Mouse (Mus musculus) MEL (cell line): ENCODE results near the gene Neil1. TPM values are rescaled to one million over a fixed set of nuclear protein-coding genes. Genes with fewer than 3 reads are reported as not detected.
A peak's percentile ranks its signal among the peaks of the same experiment; 100 is the strongest.

Experiments used
- DNase-seq: peaks from one replicate; pipeline ENCODE4 v3.0.0; 2011; ENCODE audit warnings: low read depth, low spot score
- H3K27ac ChIP-seq: 2 replicates; pipeline ENCODE4 v1.5.1; 2012; ENCODE audit warnings: low read depth, mild to moderate bottlenecking, control low read depth, low read length, moderate library complexity; ENCODE audit not compliant: control insufficient read depth
- H3K27me3 ChIP-seq, 2 experiments: fragments of 150-350 bp in 1 of 2; sonication (generic) in 1 of 2; 2 replicates each; pipeline ENCODE4 v1.6.1; 2012; ENCODE audit warnings: low read length in 2 of 2, mild to moderate bottlenecking in 2 of 2, improper control_type of control experiment in 1 of 2, moderate library complexity in 1 of 2; ENCODE audit not compliant: insufficient read depth in 2 of 2, control insufficient read depth in 1 of 2
- H3K36me3 ChIP-seq, 2 experiments: 2 replicates each; pipeline ENCODE4 v1.6.1; 2012 to 2014; ENCODE audit warnings: low read length in 2 of 2, improper control_type of control experiment in 1 of 2, inconsistent platforms in 1 of 2, mild to moderate bottlenecking in 1 of 2; ENCODE audit not compliant: insufficient read depth in 2 of 2, control insufficient read depth in 1 of 2
- H3K4me1 ChIP-seq, 2 experiments: fragments of 150-350 bp in 1 of 2; sonication (generic) in 1 of 2; 2 replicates each; pipeline ENCODE4 v1.6.1; 2012; ENCODE audit warnings: low read length in 2 of 2, improper control_type of control experiment in 1 of 2, mild to moderate bottlenecking in 1 of 2; ENCODE audit not compliant: insufficient read depth in 2 of 2, control insufficient read depth in 1 of 2
- H3K4me3 ChIP-seq, 2 experiments: fragments of 150-350 bp in 1 of 2; sonication (generic) in 1 of 2; 2 replicates each; pipeline ENCODE4 v1.5.1; 2012; ENCODE audit warnings: low read depth in 2 of 2, low read length in 2 of 2, mild to moderate bottlenecking in 2 of 2, moderate library complexity in 2 of 2, control low read depth in 1 of 2, improper control_type of control experiment in 1 of 2; ENCODE audit not compliant: control insufficient read depth in 1 of 2, insufficient read depth in 1 of 2
- H3K79me2 ChIP-seq: 2 replicates; pipeline ENCODE4 v1.6.1; 2012; ENCODE audit warnings: mild to moderate bottlenecking, low read length, moderate library complexity; ENCODE audit not compliant: control insufficient read depth, poor library complexity, insufficient read depth
- H3K9ac ChIP-seq: 2 replicates; pipeline ENCODE4 v1.6.1; 2012; ENCODE audit warnings: low read depth, mild to moderate bottlenecking, control low read depth, low read length, moderate library complexity; ENCODE audit not compliant: control insufficient read depth, poor library complexity, severe bottlenecking
- H3K9me3 ChIP-seq: fragments of 150-350 bp; sonication (generic); replicated peaks from 2 replicates; pipeline ENCODE4 v1.6.1; 2012; ENCODE audit warnings: mild to moderate bottlenecking, low read length, improper control_type of control experiment, moderate library complexity; ENCODE audit not compliant: insufficient read depth
- BHLHE40 ChIP-seq: IDR thresholded peaks from 2 replicates; pipeline ENCODE4 v1.6.1; 2012; ENCODE audit warnings: low read depth, mild to moderate bottlenecking, inconsistent platforms, low read length, improper control_type of control experiment, borderline replicate concordance
- CHD1 ChIP-seq: IDR thresholded peaks from 2 replicates; pipeline ENCODE4 v1.6.1; 2012; ENCODE audit warnings: low read depth, mild to moderate bottlenecking, inconsistent platforms, low read length, improper control_type of control experiment
- CHD2 ChIP-seq: IDR thresholded peaks from 2 replicates; pipeline ENCODE4 v1.6.1; 2011; ENCODE audit warnings: low read length, improper control_type of control experiment
- E2F4 ChIP-seq: IDR thresholded peaks from 2 replicates; pipeline ENCODE4 v1.6.1; 2011; ENCODE audit warnings: low read depth, low read length, improper control_type of control experiment, borderline replicate concordance
- ELF1 ChIP-seq: IDR thresholded peaks from 2 replicates; pipeline ENCODE4 v1.6.1; 2014; ENCODE audit warnings: low read depth, mild to moderate bottlenecking, inconsistent platforms, low read length, improper control_type of control experiment, moderate library complexity
- EP300 ChIP-seq, 2 experiments: IDR thresholded peaks; 2 replicates each; pipeline ENCODE4 v1.6.1; 2011; ENCODE audit warnings: improper control_type of control experiment in 2 of 2, low read length in 2 of 2, low read depth in 1 of 2, mild to moderate bottlenecking in 1 of 2
- ETS1 ChIP-seq: IDR thresholded peaks from 2 replicates; pipeline ENCODE4 v1.6.1; 2012; ENCODE audit warnings: low read depth, mild to moderate bottlenecking, inconsistent platforms, low read length, improper control_type of control experiment, moderate library complexity
- GABPA ChIP-seq: IDR thresholded peaks from 2 replicates; pipeline ENCODE4 v1.6.1; 2012; ENCODE audit warnings: low read depth, mild to moderate bottlenecking, inconsistent platforms, low read length, improper control_type of control experiment, moderate library complexity
- GATA1 ChIP-seq: IDR thresholded peaks from 2 replicates; pipeline ENCODE4 v1.6.1; 2011; ENCODE audit warnings: low read depth, low read length, improper control_type of control experiment
- JUND ChIP-seq: IDR thresholded peaks from 2 replicates; pipeline ENCODE4 v1.6.1; 2011; ENCODE audit warnings: low read depth, mild to moderate bottlenecking, improper control_type of control experiment, low read length
- KAT2A ChIP-seq: conservative IDR thresholded peaks from 2 replicates; pipeline ENCODE4 v1.6.1; 2012; ENCODE audit warnings: low read depth, low read length, improper control_type of control experiment, inconsistent platforms
- MAFK ChIP-seq: IDR thresholded peaks from 2 replicates; pipeline ENCODE4 v1.6.1; 2011; ENCODE audit warnings: low read depth, mild to moderate bottlenecking, low read length, improper control_type of control experiment, borderline replicate concordance
- MAZ ChIP-seq: IDR thresholded peaks from 2 replicates; pipeline ENCODE4 v1.6.1; 2012; ENCODE audit warnings: low read depth, mild to moderate bottlenecking, inconsistent platforms, low read length, improper control_type of control experiment
- MEF2A ChIP-seq: IDR thresholded peaks from 2 replicates; pipeline ENCODE4 v1.6.1; 2014; ENCODE audit warnings: low read depth, mild to moderate bottlenecking, inconsistent platforms, low read length, improper control_type of control experiment; ENCODE audit not compliant: poor library complexity, insufficient replicate concordance, severe bottlenecking; ENCODE audit errors: extremely low read depth
- MXI1 ChIP-seq: IDR thresholded peaks from 2 replicates; pipeline ENCODE4 v1.6.1; 2011; ENCODE audit warnings: mild to moderate bottlenecking, low read depth, low read length, improper control_type of control experiment
- MYB ChIP-seq: IDR thresholded peaks from 2 replicates; pipeline ENCODE4 v1.6.1; 2011; ENCODE audit warnings: mild to moderate bottlenecking, low read depth, low read length, improper control_type of control experiment
- MYC ChIP-seq: IDR thresholded peaks from 2 replicates; pipeline ENCODE4 v1.6.1; 2011; ENCODE audit warnings: low read depth, mild to moderate bottlenecking, low read length, improper control_type of control experiment, moderate library complexity
- NELFE ChIP-seq: IDR thresholded peaks from 2 replicates; pipeline ENCODE4 v1.6.1; 2011; ENCODE audit warnings: low read depth, low read length, improper control_type of control experiment
- NRF1 ChIP-seq: IDR thresholded peaks from 2 replicates; pipeline ENCODE4 v1.6.1; 2014; ENCODE audit warnings: low read depth, mild to moderate bottlenecking, inconsistent platforms, low read length, improper control_type of control experiment, moderate library complexity; ENCODE audit not compliant: poor library complexity, insufficient read depth, severe bottlenecking
- POLR2A ChIP-seq, 2 experiments: IDR thresholded peaks; 2 replicates each; pipeline ENCODE4 v1.6.1; 2011 to 2012; ENCODE audit warnings: low read length in 2 of 2, mild to moderate bottlenecking in 2 of 2, control low read depth in 1 of 2, improper control_type of control experiment in 1 of 2, low read depth in 1 of 2, moderate library complexity in 1 of 2; ENCODE audit not compliant: control insufficient read depth in 1 of 2, insufficient read depth in 1 of 2, poor library complexity in 1 of 2
- POLR2AphosphoS5 ChIP-seq: IDR thresholded peaks from 2 replicates; pipeline ENCODE4 v1.6.1; 2012; ENCODE audit warnings: low read depth, borderline replicate concordance, mild to moderate bottlenecking, inconsistent platforms, low read length, moderate library complexity, mixed read lengths
- RAD21 ChIP-seq: IDR thresholded peaks from 2 replicates; pipeline ENCODE4 v1.6.1; 2011; ENCODE audit warnings: mild to moderate bottlenecking, low read depth, low read length, improper control_type of control experiment
- RCOR1 ChIP-seq: IDR thresholded peaks from 2 replicates; pipeline ENCODE4 v1.6.1; 2012; ENCODE audit warnings: low read depth, mild to moderate bottlenecking, inconsistent platforms, low read length, improper control_type of control experiment
- SIN3A ChIP-seq: IDR thresholded peaks from 2 replicates; pipeline ENCODE4 v1.6.1; 2012; ENCODE audit warnings: low read length, improper control_type of control experiment, inconsistent platforms
- SMC3 ChIP-seq: IDR thresholded peaks from 2 replicates; pipeline ENCODE4 v1.6.1; 2011; ENCODE audit warnings: low read depth, low read length, improper control_type of control experiment
- TAL1 ChIP-seq: IDR thresholded peaks from 2 replicates; pipeline ENCODE4 v1.6.1; 2012; ENCODE audit warnings: mild to moderate bottlenecking, inconsistent platforms, low read length, moderate library complexity, mixed read lengths
- TBP ChIP-seq: IDR thresholded peaks from 2 replicates; pipeline ENCODE4 v1.8.0; 2011; ENCODE audit warnings: low read depth, low read length, improper control_type of control experiment
- TCF12 ChIP-seq: IDR thresholded peaks from 2 replicates; pipeline ENCODE4 v1.6.1; 2014; ENCODE audit warnings: low read depth, mild to moderate bottlenecking, inconsistent platforms, low read length, improper control_type of control experiment, moderate library complexity
- UBTF ChIP-seq: IDR thresholded peaks from 2 replicates; pipeline ENCODE4 v1.6.1; 2012; ENCODE audit warnings: low read depth, mild to moderate bottlenecking, inconsistent platforms, low read length, improper control_type of control experiment, moderate library complexity, borderline replicate concordance; ENCODE audit not compliant: insufficient read depth
- USF1 ChIP-seq: IDR thresholded peaks from 2 replicates; pipeline ENCODE4 v1.6.1; 2014; ENCODE audit warnings: low read depth, mild to moderate bottlenecking, inconsistent platforms, low read length, improper control_type of control experiment, moderate library complexity
- USF2 ChIP-seq, 2 experiments: IDR thresholded peaks; 2 replicates each; pipeline ENCODE4 v1.6.1; 2011 to 2012; ENCODE audit warnings: improper control_type of control experiment in 2 of 2, low read length in 2 of 2, borderline replicate concordance in 1 of 2, inconsistent platforms in 1 of 2, low read depth in 1 of 2, mild to moderate bottlenecking in 1 of 2; ENCODE audit not compliant: insufficient read depth in 1 of 2
- ZC3H11A ChIP-seq: IDR thresholded peaks from 2 replicates; pipeline ENCODE4 v1.6.1; 2012; ENCODE audit warnings: low read depth, mild to moderate bottlenecking, inconsistent platforms, low read length, improper control_type of control experiment
- ZMIZ1 ChIP-seq: IDR thresholded peaks from 2 replicates; pipeline ENCODE4 v1.6.1; 2012; ENCODE audit warnings: low read depth, mild to moderate bottlenecking, inconsistent platforms, low read length, improper control_type of control experiment, moderate library complexity
- ZNF384 ChIP-seq: IDR thresholded peaks from 2 replicates; pipeline ENCODE4 v1.6.1; 2012; ENCODE audit warnings: low read depth, mild to moderate bottlenecking, inconsistent platforms, low read length, improper control_type of control experiment
- polyA plus RNA-seq, 2 experiments: library from polyadenylated mRNA; stranded (reverse) in 1 of 2; unstranded in 1 of 2; fragments of >175 nt in 1 of 2; fragments of >200 nt in 1 of 2; gene quantifications; 2 replicates each; pipeline versions ENCODE4 v1.2.1 to v1.2.4; 2012; ENCODE audit warnings: low replicate concordance in 2 of 2, low read depth in 1 of 2; ENCODE audit not compliant: insufficient read length in 2 of 2, insufficient read depth in 1 of 2, missing spikeins in 1 of 2
- total RNA-seq: library from RNA; depleted of rRNA; stranded (reverse); fragments of 300-350 nt; gene quantifications from 2 replicates; pipeline ENCODE4 v1.2.3, GENCODE M21; 2012

The Neil1 gene
- total and polyA plus RNA-seq, 3 experiments = 1.8 to 4.3 TPM; not detected in 1

DNA sequence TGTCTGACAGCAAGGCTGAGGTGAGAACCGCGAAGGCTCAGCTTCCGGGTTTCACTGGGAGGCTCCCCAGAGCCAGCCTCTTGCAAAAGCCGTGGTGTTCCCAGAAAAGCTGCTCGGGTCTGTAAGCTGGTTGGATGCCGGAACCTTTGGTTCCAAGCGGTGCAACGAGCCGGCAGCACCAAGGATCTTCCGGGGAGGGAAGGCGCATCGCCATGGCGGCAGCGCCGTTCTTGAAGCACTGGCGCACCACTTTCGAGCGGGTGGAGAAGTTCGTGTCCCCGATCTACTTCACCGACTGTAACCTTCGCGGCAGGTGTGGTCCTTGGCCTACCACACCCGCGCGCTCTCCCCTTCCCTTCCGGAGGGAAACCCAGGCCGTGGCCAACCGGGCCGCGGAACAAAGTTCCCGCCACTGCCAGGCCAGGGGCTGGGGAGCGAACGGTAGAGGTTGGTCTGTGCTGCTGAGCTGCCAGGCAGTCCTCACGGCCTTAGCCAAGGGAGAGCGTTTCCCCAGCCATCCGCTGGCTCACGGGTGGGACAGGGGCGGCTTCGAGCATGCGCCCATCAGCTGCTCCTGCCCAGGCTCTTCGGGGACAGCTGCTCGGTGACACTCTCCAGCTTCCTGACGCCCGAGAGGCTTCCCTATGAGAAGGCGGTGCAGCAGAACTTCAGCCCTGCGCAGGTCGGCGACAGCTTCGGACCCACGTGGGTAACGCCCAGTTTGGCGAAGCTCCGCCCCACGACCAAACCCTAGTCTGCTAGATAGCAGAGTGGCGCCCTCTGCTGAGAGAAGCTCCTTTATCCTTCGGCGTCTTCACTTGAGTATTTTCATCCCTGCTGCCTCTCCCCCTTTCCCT, 17.3 kb downstream of the Neil1 start, which contains the start of gene Man2c1:
Gene Man2c1 (plus strand): TSS at position 114 of the 857 bp plus-strand sequence.
- H3K9me3 ChIP-seq = no peaks in the 10 kb centered on the region
- DNase-seq = peak; percentile 98
- H3K27me3 ChIP-seq = no peaks in the 10 kb centered on the region
- peak within 1 kb of the TSS; percentile 79 to 95 for H3K4me3 ChIP-seq
- H3K79me2 ChIP-seq = peaks cover 9% of the 10 kb centered on the region
- peak within 1 kb of the TSS; percentile 98 for H3K27ac ChIP-seq
- peak within 1 kb of the TSS; percentile 97 for H3K9ac ChIP-seq
- H3K4me1 ChIP-seq = peaks cover 0 to 7% of the 10 kb centered on the region in 2 experiments; a peak in 3 of 4 replicates
- peaks cover 5 to 10% of the 10 kb centered on the region in 2 experiments for H3K36me3 ChIP-seq
- TF ChIP-seq ELF1 (peak; percentile 96), SIN3A (peak; percentile 78), ZNF384 (no peak), ETS1 (peak; percentile 32; the same call in 1 of the 2 replicates), RCOR1 (peak; percentile 17; the same call in 1 of the 2 replicates), SMC3 (peak; percentile 89), MAFK (no peak), USF2 (IDR thresholded peaks at IDR 0.05; ENCODE audit: borderline replicate concordance in 1 of 2, insufficient read depth in 1 of 2, low read depth in 1 of 2, low read length in 2 of 2) (0 out of 4 replicates have a peak, but pooled peaks of 1 of the 2 experiments have one; percentile 18), TCF12 (peak; percentile 59), NELFE (peak; percentile 91), KAT2A (no peak; the same call in 1 of the 2 replicates), ZMIZ1 (peak; percentile 82), UBTF (peak; percentile 94; the same call in 1 of the 2 replicates), GATA1 (no peak), TAL1 (no peak), CHD1 (no peak; the same call in 1 of the 2 replicates), MYC (peak; percentile 52; the same call in 1 of the 2 replicates), POLR2AphosphoS5 (peak; percentile 7; the same call in 1 of the 2 replicates), POLR2A (IDR thresholded peaks at IDR 0.05; ENCODE audit: control insufficient read depth in 1 of 2, insufficient read depth in 1 of 2, low read depth in 1 of 2, low read length in 2 of 2, poor library complexity in 1 of 2) (peak; percentile 49 to 87; a peak in 3 of 4 replicates), GABPA (no peak), EP300 (IDR thresholded peaks at IDR 0.05; ENCODE audit: low read depth in 1 of 2, low read length in 2 of 2) (peak in 1 of 2 experiments; percentile 12; a peak in 1 of 4 replicates), MXI1 (peak; percentile 97), MYB (no peak; the same call in 1 of the 2 replicates), TBP (peak; percentile 91), MEF2A (no peak; the same call in 1 of the 2 replicates), USF1 (peak; percentile 86), ZC3H11A (peak; percentile 68), CHD2 (no peak), BHLHE40 (no peak), RAD21 (peak; percentile 64), NRF1 (peak; percentile 79), MAZ (peak; percentile 75), E2F4 (peak; percentile 78; the same call in 1 of the 2 replicates), JUND (no peak)
